Mouse (Mus musculus) heart, postnatal 10 days (tissue): ENCODE measurements around the gene Mycbp2. TPM values are rescaled to one million over a fixed set of nuclear protein-coding genes. Genes with fewer than 3 reads are reported as not detected.

Experiments
- DNase-seq, 2 experiments: peaks; one replicate each; pipeline ENCODE4 v3.0.0; 2021
- intact Hi-C: fragments of 180-260 bp; cut with DNase I; formaldehyde crosslinking; loops from one replicate; pipeline ENCODE4 v1.15.1; 2025
- total RNA-seq, 2 experiments: library from RNA; stranded (reverse); gene quantifications; 2 replicates each; pipeline ENCODE4 v1.2.3; 2021

Mycbp2 gene
- total RNA-seq, 2 experiments from 2014 or later = 32.6 to 35.3 TPM

GRCm38 (mm10) chr14:103078006-103078912 is 268.4 kb downstream of the Mycbp2 start:
- DNase-seq = no peak
- intact Hi-C loops = loop anchor here (5.0 kb wide), 1 partner anchor 124 kb away; no protein-coding TSS in a partner anchor

- no peak for DNase-seq
These were observed 269.2 kb downstream of the Mycbp2 start for GRCm38 (mm10) chr14:103077272-103078005.

GRCm38 (mm10) chr14:103075166-103075565 is 271.4 kb downstream of the Mycbp2 start:
- intact Hi-C loops = loop anchor here (5.0 kb wide), 1 partner anchor 127 kb away; no protein-coding TSS in a partner anchor
- DNase-seq = no peak

More at GRCm38 (mm10) chr14:103077272-103078005, 269.2 kb downstream of the Mycbp2 start:
- intact Hi-C loops = loop anchor here (5.0 kb wide), 1 partner anchor 125 kb away; no protein-coding TSS in a partner anchor

DNA sequence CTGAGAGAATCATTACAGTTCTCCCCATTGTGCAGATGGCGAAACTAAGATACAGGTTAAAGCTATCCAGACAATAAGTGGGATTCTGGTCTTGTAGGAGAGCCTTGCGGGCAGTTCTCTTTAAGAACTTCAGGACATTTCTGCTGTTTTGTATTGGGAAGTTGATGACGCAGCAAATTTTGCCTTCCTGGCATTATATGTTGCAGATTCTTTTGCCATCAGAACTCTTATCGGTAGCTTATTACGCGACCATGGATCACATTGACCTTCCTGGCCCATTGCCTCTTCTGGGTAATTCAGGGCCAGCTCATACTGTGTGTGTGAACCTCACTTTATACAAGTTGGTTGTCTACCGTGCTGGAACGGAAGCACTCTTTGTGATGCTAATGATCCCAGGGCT is 272.8 kb downstream of the Mycbp2 start:
- no peak for DNase-seq
- intact Hi-C loops = no loop called here

DNA sequence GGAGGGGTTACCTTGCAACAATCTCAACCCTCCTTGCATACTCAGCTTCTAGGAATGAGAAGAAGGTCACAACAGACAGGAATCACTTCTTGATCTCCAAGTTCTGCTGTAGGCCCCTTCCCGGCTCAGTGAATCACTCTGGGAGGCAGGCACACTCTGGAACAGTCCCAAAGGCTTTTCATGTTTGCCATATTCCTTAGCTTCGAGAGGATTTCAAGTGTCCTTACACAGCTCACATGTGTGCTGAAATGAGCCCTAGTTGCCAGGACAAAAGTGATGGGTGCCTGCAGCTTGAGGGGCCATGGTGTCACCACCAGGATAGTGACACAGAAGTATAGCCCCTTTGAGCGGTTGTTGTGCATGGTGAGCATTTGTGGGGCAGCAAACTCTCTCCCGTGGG is 273.9 kb downstream of the Mycbp2 start:
- DNase-seq = no peak
- intact Hi-C loops = no loop called here

GRCm38 (mm10) chr14:103071471-103071870 is 275.1 kb downstream of the Mycbp2 start:
- DNase-seq = no peak
- intact Hi-C loops = no loop called here

GRCm38 (mm10) chr14:103070790-103071189 is 275.8 kb downstream of the Mycbp2 start:
- intact Hi-C loops = loop anchor here (1.0 kb wide), 1 partner anchor 29 kb away; the partner anchor contains the start of gene Fbxl3
- peak in 1 of 2 experiments; percentile 27 for DNase-seq

DNA sequence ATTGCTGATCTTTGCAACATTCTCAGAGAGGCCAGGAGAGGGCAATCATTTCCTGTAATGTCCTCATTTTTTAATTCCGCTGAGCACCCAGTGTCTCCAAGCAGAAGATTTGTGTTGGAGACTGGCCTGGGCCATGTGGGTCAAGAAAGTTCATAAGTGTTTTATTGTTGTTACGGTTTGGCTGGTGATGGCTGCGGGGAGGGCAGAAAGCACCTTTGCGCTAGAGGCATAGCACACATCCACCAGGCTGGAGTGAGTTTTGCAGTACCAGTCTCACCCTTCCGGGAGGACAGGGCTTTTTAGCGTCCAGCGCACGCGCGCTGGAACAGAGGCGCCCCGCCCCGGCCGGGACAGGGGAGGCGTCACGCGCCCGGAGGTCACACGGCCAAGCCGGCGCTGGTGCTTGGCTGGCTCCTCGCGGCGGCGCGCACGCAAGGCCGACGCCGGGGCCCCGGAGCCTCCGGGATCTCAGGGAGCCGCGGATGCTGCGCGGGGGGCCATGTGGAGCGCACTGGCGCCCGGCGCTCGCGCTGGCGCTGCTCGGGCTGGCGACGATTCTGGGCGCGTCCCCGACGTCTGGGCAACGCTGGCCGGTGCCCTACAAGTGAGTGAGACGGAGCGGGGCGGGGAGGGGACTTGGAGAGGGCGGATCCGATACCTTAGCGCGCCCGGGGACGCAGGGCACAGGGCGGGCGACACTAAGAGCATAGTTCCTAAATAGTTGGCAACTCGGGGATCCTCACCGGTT is 276.6 kb downstream of the Mycbp2 start, which contains the start of gene Cln5:
Cln5 (plus strand) TSS at position 353 of the 748 bp plus-strand sequence.
- intact Hi-C loops = loop anchor here (1.0 to 5.0 kb wide), 5 partner anchors 29 to 622 kb away; partner anchors contain the start of gene Fbxl3
- DNase-seq = peak; percentile 95 to 96

DNA sequence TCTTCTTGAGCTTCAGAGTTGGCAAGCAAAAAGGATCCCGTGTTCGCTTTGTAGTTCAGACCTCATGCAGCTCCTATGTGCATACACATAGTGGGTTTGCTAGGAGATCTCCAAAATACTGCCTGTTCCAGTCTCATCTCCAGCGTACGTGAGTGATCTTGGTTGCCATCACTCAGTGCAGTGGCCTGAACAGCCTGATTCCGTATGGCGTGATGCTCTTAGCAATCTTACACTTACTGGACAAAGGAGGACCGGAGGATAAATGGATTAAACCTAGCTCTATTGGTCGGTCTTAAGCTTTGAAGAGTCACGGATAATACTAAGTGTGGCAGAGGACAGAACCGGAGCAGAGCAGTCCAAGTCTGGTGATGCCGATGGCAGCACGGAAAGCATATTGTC is 277.1 kb downstream of the Mycbp2 start:
- peak in 1 of 2 experiments; percentile 12 for DNase-seq
- intact Hi-C loops = loop anchor here (5.0 kb wide), 4 partner anchors 58 to 623 kb away; no protein-coding TSS in a partner anchor

- DNase-seq = peak; percentile 76 to 86
- intact Hi-C loops = loop anchor here (2.0 to 5.0 kb wide), 5 partner anchors 62 to 627 kb away; no protein-coding TSS in a partner anchor
These were observed 281.1 kb downstream of the Mycbp2 start for GRCm38 (mm10) chr14:103065294-103066167.

Other genes starting within 250 kb of the Mycbp2 start
- gene Fbxl3, start 247.2 kb downstream of the Mycbp2 start, total RNA-seq = 10 to 100 TPM; 59.8 to 65.2 TPM
- under 1 TPM; 0.17 TPM for gene Scel, start 166.5 kb upstream of the Mycbp2 start, total RNA-seq